Mouse (Mus musculus): Measurements from ENCODE around the gene Smad9. TPM values are rescaled to one million over a fixed set of nuclear protein-coding genes. Genes with fewer than 3 reads are reported as not detected.

Gene Smad9
- 1.6 and 1.8 TPM in 2 replicates for polyA plus RNA-seq (2015; fragmentation: Nextera tagmentation; extraction: Ambion mirVana)

DNA sequence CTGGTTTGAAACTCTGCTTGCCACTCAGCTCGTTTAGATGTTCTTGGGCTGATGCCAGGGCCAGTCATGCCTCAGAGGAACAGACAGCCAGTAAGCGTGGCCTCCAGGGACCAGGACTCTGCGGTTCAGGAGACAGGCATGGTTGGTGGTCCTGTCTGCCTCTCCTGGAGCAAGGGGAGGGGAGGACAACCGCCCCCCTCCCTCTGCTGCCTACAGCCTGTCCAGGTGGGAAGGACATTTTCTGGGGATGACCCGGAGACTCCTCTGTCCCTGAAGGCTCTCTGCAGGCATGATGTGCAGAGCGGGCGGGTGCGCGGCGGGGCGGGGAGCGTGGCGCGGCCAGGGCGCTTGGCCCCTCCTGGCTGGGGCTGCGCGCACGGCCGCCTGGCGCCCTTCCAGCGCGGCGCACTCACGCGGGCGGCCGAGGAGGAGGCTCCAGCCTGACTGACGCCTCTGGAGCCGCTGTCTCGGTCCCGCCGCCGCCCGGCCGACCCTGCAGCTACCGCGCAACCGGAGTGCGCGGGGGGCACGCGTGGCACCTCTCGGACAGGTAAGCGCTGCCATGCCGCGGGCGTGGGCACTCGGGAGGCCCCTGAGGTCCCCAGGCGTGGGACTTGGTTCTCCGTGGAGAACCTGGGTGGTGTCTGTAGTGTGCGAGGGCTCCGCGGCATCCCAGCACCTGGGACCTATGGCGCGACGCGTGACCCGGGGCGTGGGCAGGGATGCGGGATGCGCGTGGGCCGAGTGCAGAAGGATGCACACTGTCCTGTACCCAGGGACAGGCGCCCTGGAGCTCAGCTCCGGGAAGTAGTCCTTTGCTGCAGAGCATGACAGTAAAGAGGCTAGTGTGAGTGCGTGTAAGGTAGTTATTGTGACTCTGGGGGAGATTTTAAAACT lies at the start of gene Smad9:
TSS of gene Smad9 (plus strand) at position 438 of the 897 bp plus-strand sequence.

DNA sequence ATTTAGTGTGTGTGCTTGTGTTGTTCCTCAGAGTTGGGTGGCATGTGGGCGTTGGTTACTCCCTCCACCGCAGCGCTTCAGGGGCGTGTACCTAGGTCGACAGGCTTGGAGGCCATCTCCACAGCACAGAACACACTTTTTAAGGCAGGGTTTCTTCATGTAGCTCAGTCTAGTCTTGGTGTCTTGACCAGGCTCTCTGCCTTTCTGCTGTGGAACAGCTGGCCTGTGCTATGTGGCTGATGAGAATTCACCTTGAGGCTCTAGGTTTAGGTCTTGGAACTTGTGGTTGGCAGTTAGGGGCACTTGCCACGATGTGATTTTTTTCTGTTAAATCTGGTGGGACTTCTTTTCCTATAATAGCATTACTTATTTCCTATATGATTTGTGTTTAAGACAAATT lies 41.1 kb upstream of the Smad9 start, which contains the start of gene Gm21958:
TSS of gene Gm21958 (minus strand) at position 101 of the 400 bp plus-strand sequence.

GRCm38 (mm10) chr3:54735247-54736046 lies 19.9 kb upstream of the Smad9 start, which contains the start of the genes Exosc8 and Alg5:
TSS of gene Exosc8 (minus strand) at chr3:54735393.
TSS of gene Alg5 (plus strand) at chr3:54735539.

DNA sequence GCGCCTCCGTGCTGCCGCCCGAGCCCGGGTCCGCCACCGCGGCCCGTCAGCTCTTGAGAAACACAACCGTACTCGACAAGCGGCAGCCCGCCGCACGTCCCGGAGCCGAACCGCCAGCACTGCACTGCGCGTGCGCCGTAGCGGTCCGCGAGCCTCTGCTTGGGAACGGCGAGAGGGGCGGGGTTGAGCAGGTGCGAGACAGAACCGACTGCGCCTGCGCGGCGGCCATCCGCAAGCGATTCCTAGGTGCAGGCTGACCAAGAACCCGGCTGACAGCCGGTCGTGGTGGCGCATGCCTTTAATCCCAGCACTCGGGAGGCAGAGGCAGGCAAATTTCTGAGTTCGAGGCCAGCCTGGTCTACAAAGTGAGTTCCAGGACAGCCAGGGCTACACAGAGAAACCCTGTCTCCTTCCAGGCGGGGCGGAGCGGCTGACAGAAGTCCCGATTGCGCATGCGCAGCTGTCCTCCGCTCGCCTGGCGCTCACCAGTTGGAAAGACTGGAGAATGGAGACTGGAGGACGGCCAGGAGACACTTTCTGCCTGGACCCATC lies 52.4 kb downstream of the Smad9 start, which contains the start of gene Rfxap:
TSS of gene Rfxap (minus strand) at position 126 of the 552 bp plus-strand sequence.

Other genes starting within 250 kb of the Smad9 start
- 47.4 and 48.5 TPM in 2 replicates for gene Supt20, start 62.8 kb upstream of the Smad9 start, polyA plus RNA-seq (2015; fragmentation: Nextera tagmentation; extraction: Ambion mirVana)
- 0.34 and 0.38 TPM in 2 replicates for gene Gm21958, start 41.2 kb upstream of the Smad9 start, polyA plus RNA-seq (2015; fragmentation: Nextera tagmentation; extraction: Ambion mirVana)
- 59.2 and 63.0 TPM in 2 replicates for gene Exosc8, start 20.2 kb upstream of the Smad9 start, polyA plus RNA-seq (2015; fragmentation: Nextera tagmentation; extraction: Ambion mirVana)
- 55.9 and 67.1 TPM in 2 replicates for gene Alg5, start 20.0 kb upstream of the Smad9 start, polyA plus RNA-seq (2015; fragmentation: Nextera tagmentation; extraction: Ambion mirVana)
- gene Rfxap, start 52.2 kb downstream of the Smad9 start, polyA plus RNA-seq (2015; fragmentation: Nextera tagmentation; extraction: Ambion mirVana) = 61.1 and 77.3 TPM in 2 replicates
- 1.7 TPM in 2 replicates for gene Sertm1, start 160.3 kb downstream of the Smad9 start, polyA plus RNA-seq (2015; fragmentation: Nextera tagmentation; extraction: Ambion mirVana)